Mouse (Mus musculus): ENCODE measurements around the gene Scnn1b. TPM values are rescaled to one million over a fixed set of nuclear protein-coding genes. Genes with fewer than 3 reads are reported as not detected.

Gene Scnn1b
- not detected for total RNA-seq (2022)

DNA sequence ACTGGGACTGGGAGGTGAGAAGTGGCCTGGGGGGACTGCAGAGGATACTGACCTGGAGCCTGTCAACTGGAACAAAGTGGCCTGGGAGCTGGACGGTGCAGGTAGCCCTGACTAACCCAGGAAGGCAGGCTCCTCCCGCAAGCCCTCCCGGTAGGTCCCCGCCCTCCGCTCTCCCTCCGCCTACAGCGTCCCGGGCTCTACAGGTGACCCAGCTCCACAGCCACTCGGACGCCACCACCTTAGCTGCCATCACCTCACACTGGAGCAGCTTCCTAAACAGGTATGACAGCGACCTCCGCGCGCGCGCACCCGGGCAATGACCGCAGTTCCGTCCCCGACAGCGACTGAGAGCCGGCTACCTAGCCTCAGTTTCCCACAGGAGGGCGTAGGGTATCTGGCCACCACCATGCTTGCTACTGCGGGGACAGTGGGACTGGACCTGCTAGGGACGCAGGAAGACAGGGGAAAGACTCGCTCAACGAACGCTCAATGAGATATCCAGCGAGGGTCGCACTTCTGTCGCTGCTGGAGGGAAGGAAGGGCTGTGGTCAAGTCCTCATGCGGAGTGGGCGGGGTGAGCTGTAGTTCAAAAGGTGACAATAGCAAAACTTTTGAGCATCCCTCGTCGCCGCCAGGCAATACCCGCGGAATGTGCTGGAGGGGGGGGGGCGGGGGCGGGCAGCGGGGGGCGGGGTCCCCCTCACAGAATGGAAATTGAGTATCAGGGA is at the start of gene Scnn1b:
TSS of gene Scnn1b (plus strand) at position 181 of the 728 bp plus-strand sequence.
- no peak for DNase-seq (ENCODE audit: low spot score in 2 of 2)

DNA sequence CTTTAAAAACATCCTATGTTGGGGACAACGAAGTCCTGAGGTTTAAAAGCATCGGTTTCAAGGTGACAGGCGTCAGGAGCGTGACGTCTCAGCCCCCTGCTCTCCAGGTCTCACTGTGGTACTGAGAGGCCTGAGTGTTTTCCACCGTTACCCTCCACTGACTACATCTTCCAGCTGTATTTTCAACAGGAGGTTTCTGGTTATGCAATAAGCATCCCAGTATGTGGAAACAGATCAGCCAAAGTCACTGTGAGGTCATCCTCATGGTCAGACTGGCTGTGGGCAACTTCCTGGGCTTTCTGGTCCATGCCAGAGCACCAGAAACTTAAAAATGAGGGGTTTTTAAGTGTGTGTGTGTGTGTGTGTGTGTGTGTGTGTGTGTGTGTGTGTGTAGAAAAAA is 43.2 kb upstream of the Scnn1b start:
- DNase-seq (ENCODE audit: low spot score in 2 of 2): no peak

DNA sequence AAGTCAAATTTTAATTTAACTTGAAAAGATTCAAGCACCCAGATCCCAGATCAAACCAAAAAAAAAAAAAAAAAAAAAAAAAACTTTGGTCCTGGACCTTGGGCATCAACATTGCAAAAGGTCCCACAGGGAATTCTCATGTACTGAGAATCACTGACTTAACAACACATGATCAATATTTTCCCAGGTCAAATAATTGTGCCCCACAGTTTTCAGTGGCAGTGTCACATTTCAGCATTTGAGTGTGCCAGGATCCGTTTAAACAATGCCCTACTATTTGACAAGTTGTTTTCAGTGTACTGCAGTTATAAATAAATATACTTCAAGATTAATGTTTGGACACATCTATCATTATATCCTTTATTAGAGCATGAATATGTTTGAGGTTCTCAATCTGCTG is 36.4 kb upstream of the Scnn1b start:
- DNase-seq (ENCODE audit: low spot score in 2 of 2): no peak

DNA sequence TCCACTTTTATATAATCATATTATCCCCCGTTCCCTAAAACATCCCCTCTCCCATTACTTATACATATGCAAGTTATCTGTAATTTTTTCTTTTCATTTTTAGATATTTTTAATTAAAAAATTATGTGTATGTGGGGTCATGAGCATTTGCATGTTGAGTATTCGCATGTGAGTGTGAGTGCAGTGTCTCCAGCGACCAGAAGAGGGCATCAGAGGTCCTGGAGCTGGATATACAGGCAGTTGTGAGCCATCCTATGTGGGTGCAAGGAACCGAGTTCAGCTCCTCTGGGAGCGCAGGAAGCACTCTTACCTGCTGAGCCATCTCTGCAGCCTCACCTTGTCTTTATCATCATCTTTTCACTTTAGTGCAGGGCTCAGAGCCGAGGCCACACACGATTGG is 29.4 kb upstream of the Scnn1b start:
- no peak for DNase-seq (ENCODE audit: low spot score in 2 of 2)

DNA sequence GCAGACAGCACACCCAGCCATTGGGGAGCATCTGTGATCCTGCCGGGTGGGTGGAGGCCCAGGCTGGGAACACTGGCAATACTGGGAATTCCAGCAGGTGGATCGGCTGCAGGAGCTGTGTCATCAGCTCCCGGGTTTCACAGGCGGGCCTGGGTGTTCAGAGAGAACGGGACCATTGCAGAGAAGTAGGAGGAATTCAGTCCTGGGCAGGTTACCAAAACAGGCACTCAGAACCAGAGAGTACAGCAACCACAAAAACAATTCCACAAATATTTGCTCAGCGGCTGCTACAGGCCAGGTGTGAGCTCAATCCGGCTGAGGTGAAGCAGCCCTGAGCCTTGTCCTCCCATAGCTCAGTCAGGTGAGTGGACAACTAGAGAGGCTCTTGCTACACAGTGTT is 28.0 kb upstream of the Scnn1b start:
- peak in 1 of 2 experiments; percentile 16 for DNase-seq (ENCODE audit: low spot score in 2 of 2)

DNA sequence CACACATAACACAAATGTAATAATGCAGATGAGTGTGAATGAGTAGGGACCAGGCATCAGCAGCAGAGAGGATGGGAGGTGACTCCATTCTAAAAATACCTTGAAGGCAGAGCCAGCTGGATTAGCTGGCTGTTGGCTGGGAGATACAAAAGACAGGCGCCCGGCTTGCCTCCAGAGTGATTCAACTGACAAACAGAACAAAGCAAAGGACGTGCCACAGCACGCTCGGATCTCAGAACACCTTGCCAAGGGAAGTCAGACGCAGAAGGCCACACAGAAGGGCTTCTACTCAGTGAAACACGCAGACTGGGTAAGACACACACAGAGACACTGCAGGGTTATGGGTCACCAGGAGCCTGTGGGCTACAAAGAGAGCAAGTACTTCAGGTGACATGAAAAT is 24.0 kb upstream of the Scnn1b start:
- peak in 1 of 2 experiments; percentile 42 for DNase-seq (ENCODE audit: low spot score in 2 of 2)

DNA sequence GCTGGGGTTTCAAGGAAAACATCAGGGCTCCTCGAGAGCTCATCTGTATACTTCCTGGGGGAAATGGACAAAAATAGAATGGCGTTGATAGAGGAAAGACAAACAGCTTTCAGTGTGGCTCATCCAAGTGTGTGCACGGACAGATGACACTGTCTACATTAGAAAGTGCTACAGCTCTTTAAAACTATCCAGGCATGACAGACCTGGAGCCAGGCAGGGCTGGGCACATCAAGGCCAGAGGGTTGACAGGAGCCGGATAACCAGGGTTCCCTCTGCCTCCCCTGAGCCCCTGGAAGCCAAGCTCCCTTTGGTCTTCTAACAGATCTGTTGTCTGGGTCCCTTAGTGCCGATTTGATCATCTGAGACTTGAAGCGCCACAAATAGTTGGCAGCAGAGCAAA is 22.6 kb upstream of the Scnn1b start:
- DNase-seq (ENCODE audit: low spot score in 2 of 2): no peak

DNA sequence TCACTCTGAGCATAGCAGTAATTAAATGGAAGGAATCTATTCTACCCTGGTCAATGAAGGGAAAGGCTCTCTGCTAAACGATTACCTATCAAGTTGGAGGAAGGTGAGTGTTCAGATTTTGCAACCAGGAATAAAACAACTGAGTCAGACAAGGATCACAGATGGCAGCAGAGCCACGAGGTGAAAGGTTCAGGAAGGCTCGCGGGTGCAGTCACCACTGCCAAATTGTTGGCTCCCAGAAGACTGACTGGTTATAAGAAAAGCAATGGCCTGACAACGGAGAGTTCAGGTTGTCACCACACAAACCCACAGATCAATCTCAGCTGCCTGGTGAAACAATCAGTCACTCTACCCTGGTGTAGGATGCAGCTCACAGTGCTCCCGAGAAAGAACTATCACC is 18.9 kb upstream of the Scnn1b start:
- no peak for DNase-seq (ENCODE audit: low spot score in 2 of 2)

DNA sequence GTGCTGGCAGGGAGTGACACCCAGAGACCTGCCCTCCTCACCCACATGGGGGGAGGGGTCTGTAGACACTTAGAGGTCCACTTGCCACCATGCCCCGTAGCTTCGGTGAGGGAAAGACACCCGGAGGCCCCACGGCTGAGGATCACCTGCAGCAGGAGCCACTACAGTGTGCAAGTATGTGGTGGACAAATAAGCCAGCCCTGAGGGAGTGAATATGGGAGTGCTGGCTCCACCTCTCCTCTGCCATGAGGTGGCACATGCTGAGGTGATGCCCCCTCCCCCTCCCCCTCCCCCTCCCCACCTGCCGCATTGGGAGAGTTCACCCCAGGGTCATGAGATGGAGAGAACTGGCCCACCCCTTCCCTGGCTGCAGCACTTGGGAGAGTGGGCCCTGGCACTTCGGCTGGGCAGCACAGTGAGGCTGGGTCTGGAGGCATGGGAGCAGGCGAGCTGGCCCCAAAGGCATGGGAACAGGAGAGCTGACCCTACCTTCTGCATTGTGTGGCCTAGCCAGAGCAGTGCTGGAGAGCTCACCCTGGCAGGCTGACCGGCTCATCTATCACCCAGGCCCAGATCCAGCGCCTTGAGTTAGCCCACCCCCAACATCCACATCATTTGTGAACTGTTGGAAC is 16.2 kb upstream of the Scnn1b start:
- no peak for DNase-seq (ENCODE audit: low spot score in 2 of 2)

DNA sequence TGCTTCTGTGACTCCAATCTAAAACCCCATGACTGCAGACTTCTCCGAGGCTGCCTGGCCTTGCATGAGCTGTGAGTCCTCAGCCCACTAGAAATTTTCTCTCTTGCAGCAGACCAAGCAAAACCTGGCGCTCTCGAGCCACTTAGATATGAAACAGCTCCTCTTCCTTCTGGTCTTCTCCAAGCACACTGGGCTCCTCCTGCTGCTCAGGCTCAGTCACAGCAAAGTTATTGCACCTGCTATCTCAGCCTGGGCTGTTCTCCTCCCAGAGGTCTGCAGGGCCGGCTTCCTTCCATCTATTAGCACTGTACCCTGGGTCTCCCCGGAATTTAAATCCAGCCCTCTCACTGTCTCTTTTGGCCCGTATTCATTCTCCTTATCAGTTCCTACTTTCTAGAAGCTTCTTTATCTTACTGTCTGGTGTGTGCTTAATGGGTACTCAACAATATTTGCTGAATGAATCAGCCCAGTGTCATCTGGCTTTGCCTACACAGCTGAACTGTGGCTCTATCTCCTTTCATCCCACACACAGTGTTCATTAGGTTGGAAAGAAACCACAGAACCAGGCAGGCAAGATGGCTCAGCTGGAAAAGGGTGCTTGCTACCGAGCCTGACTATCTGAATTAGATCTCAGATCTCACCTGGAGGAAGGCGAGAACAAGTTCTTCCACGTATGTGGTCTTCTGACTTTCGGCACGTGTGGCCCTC is 7.5 kb upstream of the Scnn1b start:
- no peak for DNase-seq (ENCODE audit: low spot score in 2 of 2)

DNA sequence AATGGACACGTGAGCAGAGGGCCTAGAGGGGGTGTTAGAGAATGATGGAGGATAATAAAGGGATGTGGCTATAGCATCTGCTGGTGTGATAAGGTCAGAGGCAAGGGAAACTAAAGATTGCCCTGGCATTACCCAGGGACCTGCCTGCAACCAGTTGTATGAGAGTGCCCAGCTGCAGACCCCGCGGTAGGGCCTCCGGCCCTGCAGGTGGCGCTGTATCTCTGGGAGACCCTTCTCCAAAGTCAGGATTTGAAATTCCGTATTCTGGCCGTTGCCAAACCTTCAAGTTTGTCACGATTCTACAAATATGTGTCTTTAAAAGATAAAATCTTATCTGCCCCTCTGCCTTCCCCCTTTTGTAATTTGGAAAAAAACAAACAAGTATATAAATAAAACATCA is 5.9 kb upstream of the Scnn1b start:
- DNase-seq (ENCODE audit: low spot score in 2 of 2): no peak

DNA sequence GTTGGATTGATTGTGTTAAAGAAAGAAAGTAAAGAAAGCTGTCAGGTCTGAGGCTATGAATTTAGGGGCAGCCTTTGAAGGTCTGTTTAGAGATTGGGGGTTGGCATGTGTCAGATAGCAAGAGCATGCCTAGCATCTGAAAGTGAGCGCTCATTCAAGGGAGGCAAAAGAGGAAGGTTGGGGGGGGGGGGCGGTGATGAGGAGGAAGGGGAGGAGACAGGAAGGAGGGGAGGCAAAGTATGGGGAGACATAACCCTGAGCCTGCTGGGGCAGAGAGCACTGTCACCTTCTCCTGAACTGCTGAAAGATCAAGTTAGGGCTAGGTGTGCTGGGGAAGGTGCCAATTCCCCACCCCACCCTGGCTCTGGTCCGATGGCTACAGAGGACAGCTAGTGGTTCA is 6.8 kb downstream of the Scnn1b start:
- no peak for DNase-seq (ENCODE audit: low spot score in 2 of 2)

DNA sequence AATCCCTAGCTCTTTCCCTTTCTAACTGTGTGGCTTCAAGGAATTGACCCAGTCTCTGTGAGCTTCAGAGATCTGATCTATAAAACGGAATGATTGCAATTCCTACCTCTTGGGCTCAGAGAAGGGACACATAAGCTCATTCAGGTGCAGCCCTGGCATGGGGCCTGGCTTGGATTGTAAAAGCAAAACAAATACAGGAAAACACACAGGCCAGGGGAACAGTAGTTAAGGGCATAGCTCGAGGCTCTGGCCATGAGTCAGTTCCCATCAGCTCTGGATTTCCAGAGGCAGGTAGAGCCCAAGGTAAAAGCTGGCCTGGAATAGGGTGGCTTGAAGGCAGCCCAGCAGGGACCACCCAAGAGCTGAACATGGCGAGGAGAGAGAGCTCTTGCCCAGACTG is 9.2 kb downstream of the Scnn1b start:
- no peak for DNase-seq (ENCODE audit: low spot score in 2 of 2)

DNA sequence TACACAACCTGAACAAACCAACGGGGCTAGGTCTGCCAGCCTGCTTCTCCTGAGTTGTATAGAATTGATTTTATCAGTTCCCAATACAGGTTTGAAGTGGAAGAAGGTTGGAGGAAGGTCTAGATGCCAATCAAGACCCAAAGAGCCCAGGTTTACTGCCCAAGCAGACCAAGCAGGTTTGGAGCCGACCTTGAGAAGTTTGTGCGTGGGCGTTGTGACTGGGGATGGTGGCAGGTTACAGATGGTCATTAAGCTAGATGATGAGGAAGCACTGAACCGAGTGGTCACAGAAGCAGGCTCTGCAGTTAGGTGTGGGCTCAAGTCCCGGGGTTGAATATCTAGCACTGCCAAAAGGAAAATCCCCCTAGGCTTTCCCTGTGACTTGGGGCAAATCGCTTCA is 9.9 kb downstream of the Scnn1b start:
- DNase-seq (ENCODE audit: low spot score in 2 of 2): no peak

DNA sequence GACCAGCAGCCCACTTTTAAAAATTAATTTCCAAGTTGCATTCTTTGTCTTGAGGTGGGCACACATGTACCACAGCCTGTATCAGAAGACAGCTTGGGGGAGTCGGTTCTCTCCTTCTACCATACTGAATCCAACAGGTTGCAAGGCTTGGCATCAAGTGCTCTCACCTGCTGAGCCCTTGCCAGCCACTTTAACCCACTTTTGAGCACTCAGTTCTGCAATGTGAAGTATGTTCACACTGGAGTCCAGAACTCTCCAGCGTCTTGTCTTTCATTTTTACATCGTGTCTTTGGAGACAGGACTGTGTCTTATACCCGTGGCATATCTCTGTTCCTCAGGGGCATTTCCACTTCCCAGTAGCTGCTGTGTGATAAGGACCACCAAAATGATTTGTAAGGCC is 15.4 kb downstream of the Scnn1b start:
- DNase-seq (ENCODE audit: low spot score in 2 of 2): no peak

DNA sequence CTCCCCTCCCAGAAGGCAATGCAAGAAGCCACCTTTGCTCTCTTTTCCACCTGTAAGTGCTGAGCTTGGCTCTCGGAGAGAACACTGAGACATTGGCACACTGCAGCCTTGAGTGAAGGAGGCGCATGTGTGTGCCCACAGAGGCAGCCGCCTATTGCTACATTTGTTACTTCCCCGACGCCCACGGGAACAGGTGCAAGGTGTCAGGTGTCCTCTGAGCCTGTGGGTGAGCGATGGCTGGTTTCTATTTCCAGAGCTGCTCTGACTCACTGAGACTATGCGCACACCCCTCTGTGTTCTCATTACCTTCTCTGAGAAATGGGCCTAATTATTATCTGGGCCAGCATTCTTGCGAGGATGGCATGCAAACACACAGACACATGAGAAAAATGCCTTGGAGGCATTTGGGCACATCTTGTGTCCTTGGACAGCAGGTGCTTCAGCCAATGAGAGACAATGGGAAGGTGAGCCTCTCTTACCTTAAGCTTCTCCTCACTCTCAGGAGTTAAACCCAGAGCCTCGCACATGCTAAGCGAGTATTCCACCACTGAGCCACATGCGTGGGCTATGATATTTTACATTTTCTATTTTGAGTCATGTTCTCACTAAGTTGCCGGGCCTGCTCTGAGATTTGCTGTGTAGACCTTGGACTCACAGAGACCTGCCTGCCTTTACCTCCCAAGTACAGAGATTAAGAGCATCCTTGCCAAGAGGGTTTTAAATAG is 26.0 kb downstream of the Scnn1b start:
- DNase-seq (ENCODE audit: low spot score in 2 of 2): peak; percentile 21 to 87

DNA sequence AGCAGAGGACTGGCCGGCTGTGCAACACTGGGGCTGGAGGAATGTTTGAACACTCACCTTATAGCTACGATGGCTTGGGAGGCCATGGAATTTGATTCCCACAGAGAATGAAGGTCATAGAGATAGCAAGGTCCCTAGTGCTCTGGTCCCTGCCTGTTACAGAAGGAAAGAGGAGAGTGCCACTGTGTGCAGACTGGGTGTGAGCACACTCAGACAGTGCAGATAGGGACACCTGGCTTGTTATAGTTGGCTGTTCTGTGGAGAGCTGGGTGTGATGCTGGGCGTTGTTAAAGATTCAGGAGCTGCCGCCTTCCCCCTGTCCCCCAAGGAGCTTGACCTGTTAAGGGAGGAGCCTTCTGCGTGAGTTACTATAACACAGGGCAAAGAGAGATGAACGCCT is 31.9 kb downstream of the Scnn1b start:
- DNase-seq (ENCODE audit: low spot score in 2 of 2): no peak

DNA sequence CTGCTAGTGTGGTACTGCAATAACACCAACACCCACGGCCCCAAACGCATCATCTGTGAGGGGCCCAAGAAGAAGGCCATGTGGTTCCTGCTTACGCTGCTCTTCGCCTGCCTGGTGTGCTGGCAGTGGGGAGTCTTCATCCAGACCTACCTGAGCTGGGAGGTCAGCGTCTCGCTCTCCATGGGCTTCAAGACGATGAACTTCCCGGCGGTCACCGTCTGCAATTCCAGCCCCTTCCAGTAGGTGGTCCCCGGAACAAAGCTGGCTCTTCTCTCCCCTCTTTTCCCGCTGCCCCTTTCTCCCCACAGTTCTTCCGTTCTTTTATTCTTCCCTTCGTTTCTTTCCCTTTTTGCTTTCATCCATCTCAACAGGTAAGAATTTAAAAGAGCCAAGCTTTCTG is 34.5 kb downstream of the Scnn1b start:
- no peak for DNase-seq (ENCODE audit: low spot score in 2 of 2)

DNA sequence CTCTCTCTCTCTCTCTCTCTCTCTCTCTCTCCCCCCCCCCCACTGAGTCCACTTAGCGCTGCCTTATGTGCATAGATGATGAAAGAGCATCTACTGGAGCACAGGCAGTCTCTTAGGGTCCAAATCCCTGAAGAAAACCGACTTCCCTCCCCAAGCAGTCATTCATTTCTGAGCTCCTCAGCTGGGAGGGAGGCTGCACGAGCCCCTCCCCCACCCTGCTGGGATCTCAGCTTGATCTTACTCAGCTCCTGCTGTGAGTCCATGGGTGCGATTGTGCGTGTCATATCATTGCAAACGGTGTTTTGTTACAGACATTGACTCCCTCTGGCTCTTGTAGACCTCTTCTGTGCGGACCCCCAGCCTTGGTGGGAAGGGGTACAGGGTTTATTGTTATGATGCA is 35.1 kb downstream of the Scnn1b start:
- no peak for DNase-seq (ENCODE audit: low spot score in 2 of 2)

DNA sequence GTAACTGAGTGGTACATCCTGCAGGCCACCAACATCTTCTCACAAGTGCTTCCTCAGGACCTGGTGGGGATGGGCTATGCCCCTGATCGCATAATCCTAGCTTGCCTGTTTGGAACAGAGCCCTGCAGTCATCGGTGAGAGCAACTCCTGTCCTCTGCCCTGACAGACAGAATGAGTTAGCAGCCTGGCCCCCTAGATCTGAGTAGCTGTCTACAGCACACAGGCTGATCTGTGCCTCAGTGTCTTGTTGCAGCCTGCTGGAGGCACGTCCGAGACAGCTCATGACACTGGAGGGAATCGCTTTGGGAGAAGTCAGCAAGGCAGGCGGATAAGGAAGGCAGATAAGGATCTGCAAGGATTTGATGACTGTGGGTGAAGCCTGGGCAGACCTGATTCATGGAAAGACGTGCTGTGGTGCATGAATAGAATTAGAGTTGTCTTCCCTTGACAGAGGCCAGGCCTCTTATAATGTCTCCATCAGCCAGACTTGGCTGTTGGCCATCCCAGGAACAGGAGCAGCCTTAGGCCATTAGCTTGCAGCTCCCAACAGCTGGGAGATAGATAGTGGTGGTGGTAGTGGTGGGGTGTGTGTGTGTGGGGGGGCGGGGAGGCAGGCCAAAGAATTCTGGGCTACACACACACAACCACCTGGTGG is 38.0 kb downstream of the Scnn1b start:
- no peak for DNase-seq (ENCODE audit: low spot score in 2 of 2)

DNA sequence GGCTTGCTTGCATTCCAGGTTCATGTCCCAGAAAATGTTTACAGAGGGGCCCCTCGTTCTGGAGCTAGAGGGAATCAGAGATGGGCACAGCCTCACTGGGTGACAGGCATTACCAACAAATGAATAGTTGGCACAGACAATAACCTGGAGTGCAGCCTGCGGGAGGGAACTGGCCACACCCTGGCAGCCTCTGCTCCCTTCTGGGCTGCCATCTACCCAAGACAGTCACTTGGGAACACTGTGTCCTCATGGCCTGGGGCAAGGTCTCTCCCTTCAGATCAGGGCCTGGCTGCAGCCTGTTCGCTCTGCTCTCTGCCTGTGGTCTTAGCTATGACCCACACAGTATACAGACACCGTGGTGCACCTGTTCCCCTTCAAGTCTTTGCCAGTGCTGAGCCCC is 42.0 kb downstream of the Scnn1b start:
- DNase-seq (ENCODE audit: low spot score in 2 of 2): no peak

DNA sequence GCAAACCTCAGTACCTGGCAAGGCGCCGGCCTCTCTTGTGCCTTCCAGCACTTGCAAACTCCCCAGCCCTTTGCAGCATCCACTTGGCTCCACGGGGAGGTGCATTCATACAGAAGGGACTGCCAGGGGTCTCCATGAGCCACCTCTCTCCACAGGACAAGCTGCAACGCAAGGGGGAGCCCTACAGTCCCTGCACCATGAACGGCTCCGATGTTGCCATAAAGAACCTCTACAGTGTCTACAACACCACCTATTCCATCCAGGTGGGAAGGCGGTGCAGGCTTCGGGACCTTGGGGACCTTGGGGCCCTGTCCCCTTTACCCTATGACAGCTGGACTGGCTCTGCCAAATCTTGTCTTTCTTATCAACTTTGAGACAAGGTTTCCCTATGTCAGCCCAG is 47.4 kb downstream of the Scnn1b start:
- no peak for DNase-seq (ENCODE audit: low spot score in 2 of 2)
